Mouse (Mus musculus) layer of hippocampus, postnatal 10 days (tissue): ENCODE measurements at regions not wholly inside any gene's neighbourhood (a gene's known extent, or its start where the extent isn't known, plus 50 kb on each side); places are given as distances from the start of the nearest gene placed in this dataset.

Experiments used
- DNase-seq, 2 experiments: peaks; one replicate each; pipeline ENCODE4 v3.0.0; 2021; ENCODE audit warnings: low spot score in 2 of 2

DNA sequence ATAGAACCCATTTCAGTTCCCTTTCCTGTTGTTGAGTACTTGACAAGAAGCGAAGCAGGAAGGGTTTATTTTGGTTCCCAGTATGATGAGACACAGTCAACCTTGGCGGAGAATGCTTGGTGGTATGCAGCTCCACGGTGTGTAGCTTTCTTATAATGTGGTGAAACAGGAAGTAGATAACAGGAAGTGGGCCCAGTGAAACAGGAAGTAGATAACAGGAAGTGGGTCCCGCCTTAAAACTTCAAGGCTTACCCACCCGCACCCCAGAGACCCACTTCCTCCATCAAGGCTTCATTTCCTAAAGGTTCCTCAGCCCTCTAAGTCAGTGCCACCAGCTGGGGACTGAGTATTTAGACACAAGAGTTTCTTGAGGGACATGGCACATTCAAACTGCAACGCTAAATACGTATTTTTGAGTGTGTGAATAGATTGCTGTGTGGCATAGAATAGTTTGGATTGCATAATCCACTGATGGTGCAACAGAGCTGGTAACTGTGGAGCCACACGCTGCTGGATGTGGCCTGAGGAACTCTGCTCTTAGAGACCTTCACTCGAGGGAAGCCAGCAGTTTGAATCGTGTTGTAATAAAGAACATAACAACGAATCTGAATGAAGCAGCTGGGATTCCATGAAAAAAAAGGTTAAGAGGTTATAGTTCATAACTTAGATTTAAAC lies 190.8 kb downstream of the Npr3 start:
- DNase-seq = no peak

DNA sequence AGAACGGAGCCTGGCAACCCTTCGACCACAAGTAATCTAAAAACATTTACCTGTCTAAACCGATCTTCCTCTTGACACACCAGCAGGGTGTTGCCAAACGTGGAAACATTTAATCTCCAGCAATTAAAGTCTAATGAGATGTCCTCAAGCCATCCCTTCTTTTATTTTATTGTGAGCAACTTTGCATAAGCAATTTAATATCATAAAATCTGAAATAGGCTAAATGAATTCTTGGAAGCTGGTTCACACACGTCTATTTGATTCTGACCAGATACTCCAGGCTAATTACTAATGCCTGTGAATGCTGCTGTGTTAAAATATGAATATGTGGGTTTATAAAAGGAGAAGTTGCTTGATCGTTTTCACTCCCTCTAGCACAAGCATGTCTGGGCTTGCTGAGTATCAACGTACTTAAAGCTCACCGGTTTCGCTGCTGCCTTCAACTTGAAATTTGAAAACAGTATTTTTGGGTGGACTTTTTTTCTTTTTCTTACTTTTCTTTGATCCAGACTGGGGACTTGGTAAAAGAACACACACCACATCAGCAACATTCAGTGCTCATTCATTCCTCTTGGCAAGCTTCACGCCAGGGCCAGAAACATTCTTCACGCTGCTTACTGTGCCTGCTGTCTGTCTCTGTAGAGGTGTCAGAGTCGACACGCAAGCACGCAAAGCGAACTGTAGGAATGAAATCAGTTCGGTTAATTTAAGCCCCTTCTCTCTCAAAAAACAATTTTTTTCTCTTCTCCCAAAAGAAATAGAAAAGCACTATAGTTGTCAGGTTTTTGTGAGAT lies 194.4 kb downstream of the Npr3 start:
- no peak for DNase-seq

DNA sequence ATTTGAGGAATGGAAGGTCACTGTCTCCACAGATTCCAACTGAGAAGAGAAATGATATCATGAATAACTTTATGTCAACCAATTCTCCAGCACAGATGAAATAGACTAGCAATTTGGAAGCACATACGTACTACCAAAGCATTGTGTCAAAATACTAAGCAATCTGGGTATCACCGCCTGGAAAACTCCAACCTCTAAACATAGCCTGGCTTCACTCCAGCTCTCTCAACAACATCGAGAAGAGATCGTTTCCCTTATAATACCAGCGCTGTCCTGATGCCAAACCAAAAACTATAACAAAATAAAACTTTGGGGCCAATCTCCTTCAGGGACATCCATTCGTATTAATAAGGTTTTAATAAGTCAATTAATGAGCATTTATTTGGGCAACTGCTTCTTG lies 205.8 kb downstream of the Npr3 start:
- no peak for DNase-seq

DNA sequence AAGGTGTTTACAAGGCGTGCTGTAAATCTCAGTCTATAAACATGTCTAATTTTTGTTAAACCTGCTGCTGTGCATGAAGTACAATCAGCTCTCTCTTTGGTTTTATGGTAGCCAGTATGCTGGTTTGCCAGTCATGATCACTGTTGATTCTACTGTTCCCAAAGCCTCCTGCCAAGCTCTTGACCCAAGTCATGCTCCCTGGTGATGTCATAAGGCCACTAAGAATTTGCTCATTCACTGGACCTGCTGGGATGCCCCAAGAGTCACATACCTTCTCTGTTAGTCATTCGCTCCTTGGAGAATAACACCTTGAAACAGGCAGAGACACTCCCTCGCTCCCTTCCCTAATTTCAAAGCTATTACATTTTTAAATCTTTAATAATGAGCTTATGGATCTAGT lies 207.2 kb downstream of the Npr3 start:
- DNase-seq = no peak

DNA sequence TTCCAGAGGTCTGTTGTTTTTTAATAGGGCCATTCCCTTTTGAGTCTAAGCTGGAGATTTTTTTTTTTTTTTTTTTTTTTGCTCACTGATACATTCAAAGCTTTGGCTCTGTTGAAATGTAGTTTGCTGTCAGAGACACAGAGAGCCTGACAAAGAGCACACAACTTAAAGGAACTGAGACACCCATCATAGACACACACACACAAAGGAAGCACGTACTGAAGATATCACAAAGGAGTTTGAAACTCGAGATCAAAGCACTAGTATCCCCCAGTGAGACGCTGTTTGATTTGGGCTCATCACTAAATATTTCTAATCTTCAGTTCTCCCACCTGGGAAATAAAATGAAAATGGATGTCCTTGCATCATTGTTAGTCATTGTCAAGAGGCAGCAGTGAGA lies 210.0 kb downstream of the Npr3 start:
- DNase-seq = no peak

DNA sequence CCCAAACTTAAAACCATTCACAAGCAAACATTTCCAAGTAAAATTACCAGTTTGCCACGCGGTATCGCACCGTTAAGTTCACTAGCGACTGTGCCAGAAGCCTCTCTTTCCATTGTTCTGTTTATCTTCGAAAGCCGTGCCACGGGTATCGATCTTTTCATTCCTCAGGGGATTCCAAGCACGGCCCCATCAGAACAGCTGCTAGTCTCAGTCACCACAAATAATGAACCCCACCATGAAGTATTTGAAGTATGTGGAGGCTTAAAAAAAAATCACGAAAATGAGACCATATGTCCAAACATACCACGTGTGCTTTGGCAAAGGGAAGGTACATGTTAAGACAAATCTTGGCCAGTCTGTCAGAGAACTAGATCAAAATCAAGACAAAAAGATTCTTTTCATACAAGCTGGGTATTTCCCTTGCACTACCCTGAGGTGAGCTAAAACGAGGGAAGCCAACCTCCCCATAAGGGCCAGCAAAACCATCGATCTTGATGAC lies 213.3 kb downstream of the Npr3 start:
- DNase-seq = no peak

DNA sequence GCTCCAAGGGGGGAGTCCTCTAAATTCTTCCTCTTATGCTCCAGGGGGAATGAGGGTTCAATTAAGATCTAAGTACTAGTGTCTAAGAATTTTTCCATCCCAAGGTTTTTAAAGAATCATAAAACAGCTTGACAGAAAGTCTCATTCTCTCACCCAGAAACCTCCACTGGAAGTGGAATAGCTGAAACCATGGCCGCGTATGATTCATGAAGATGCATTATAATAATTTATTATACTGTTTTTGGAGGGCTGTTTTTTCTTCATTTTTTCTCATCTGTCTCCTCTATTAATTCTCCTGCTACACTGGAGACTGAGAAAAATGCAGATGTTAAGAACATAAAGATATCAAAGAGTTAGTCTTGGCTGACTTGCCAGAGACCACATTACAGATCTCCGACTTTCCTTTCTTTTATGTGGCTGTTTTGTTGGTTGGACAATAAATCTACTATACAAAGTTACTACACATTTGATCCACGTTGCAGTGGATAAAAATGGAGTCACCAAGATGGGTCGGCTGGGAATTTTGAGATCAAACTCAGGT lies 242.2 kb downstream of the Npr3 start:
- no peak for DNase-seq

DNA sequence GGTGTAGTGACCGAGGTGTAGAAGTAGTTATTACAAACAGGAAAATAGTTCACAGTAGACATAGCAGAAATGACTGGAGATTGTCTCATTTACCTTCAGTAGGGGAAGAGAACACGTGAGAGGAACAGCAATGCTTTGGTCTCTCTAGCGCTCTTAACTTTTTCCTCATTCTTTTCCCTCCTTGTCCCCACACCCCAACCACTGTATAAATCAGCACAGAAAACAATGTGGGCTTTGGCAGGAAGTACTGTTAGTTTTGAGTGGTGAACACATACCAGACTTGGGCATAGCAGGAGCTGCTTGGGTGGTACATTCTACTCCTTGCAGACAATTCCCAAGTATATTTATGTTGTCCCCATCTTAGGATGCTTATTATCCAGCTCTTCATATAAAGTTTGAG lies 251.9 kb downstream of the Npr3 start:
- no peak for DNase-seq

DNA sequence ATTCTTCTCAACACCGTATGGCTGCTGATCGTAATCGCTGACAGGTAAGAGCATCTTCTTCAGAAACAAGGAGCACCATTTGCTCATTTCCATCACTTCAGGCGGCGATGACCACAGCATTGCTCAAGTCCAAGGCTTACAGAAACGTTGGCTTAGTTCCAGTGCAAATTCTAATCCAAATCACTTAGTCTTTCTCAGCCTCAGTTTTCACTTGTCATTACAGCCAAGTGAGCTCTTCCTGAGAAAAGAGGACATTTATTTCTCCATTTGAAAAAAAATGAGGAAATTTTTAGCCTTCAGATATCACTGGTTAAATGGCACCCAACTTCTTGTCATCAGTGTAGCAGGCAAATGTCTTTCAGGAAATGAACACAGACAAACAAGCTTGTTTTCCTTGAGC lies 246.8 kb upstream of the Tars start:
- DNase-seq = no peak

DNA sequence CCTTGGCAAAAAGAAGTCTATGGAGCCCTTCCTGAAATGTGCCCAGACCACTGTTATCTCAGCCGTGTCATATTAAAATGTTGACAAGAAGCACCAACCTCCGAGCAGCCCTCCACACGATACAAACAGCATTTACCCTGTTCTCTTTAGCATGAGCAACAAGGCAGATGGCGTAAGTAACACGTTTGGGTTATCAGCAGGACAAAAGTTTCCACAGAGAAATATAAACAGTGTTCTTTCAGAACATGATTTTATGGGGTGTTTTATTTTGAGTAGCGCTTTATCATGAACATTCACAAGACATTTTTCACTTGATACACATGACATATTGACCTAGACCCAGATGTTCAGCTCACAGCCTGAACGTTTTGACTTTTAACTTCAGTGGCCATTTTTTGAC lies 245.3 kb upstream of the Tars start:
- DNase-seq = no peak

DNA sequence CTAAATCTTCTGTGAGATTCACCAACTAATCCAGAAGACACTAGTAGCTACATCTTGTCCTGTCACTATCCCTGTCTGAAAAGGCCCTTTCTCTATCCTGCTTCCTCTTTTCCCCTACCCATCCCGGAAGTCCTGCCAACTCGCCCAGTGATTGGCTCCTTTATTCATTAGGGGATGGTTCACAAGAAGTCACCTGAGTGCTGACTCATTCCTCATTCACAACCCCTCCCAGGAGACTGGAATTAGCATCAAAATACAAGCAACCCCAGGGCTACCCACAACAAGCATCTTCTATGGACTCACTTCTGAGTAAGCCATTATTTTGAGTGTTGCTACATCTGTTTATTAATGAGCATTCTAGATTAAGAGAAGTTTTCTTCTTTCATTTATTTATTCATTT lies 231.2 kb upstream of the Tars start:
- no peak for DNase-seq

DNA sequence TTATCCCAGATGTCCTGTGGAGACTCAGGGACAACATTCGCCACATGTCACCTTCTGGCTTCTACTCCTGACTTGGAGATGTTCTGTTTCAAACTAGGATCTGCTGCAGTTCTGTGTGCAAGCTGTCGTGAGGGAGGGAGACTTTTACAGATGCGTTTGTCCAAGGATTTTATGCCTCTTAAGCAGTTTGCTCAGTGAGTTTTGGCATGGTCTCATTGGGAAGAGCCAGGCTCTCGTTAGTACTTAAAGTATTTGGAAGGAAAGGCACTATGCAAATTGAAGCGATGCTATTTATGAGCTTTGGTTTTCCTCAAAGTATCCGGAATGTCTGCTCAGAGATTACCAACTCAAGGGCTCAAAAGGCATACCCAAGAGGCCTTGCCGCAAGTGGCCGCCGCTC lies 227.0 kb upstream of the Tars start:
- DNase-seq = no peak

DNA sequence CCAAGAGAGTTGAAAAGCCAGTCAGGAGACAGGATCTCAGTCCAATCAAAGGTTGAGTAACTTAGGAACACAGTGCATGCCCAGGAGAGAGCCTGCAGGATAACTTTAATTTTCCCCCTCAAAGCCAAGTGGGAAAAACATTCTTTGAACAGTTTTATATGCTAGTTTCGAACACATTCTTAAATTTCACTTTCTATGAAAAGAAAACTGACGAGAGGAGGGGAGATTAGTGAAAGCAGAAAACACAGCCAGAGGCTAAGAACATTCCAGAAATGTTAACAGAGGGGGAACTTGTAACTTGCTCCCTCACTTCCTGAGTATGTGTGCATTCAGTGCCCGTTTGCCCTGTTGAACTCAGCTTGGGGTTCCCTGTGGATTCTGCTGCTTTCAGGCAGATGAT lies 213.0 kb upstream of the Tars start:
- no peak for DNase-seq

DNA sequence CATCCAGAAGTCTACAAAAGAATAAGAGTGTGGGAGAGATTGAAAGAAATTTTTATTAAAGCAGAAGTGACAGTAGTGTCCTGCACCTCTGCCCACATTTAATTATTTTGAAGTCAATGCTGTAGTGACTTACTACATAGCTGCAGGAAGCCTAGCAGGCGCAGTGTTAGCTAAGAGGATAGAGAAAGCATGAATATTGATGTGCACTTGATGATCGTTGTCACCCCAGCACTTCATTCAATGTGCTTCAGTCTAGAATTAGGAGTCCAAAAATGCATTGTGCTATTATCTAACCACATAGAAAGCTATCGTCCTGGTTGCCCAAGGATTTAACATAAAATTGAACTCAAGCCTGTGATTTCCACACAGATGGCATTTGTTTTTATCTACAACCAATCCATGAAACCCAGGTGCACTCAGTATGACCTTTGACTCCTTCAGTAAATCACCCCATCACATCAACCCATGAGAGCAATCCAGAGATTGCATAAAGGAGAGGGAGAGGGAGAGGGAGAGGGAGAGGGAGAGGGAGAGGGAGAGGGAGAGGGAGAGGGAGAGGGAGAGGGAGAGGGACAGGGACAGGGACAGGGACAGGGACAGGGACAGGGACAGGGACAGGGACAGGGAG lies 210.7 kb upstream of the Tars start:
- no peak for DNase-seq

DNA sequence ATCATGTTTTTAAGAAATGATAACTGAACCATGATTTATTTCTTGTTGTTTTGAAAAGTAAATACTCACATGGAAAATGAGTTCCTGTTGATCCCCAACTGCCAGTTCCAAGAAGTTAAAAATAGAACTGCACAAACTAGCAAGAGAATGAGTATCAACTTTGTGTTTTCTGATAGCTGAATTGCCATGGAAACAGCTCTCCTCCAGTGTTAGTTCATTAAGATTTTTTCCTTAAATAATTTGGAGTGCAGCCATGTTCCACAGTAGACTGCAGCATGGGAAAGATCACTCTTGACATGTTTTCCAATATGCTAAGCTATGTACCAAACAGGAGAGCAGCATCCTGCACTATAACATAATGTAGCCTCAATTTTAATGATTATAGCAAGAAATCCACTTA lies 208.0 kb upstream of the Tars start:
- no peak for DNase-seq

DNA sequence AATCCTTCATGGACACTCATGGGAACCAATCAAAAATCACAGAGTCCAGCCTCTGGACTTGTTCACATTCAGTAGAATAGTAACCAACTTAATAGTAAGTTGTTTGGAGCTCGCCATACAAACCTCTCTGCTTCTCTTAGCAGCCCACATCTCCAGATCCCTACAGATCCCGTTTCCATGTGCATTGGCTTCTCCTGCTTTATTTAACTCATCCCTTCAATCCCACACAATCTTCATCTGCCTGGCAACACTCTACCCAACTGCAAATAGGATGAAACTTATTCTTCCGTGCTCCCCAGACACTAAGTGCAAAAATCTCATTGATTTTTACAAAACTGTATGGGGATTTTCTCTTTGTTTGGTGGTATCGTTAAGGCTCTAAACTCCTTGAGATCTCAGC lies 206.2 kb upstream of the Tars start:
- DNase-seq = no peak

DNA sequence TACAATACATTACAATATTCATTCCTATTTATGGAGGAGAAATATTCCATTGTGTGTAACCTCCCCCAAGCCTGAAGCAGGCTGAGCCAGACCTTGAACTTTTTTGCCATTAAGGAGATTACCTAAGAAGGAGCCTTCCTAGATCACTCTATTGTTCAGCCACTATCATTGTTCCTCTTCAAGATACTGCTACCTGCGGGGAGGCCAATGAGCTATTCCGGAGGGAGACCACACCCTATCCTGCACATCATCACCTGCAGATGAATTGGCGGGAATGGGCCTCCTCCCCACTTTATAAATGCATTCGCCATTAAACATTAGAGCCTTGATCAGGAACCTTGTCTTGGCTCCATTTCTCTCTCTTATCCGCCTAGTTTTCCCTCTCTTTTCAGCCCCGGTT lies 197.6 kb upstream of the Tars start:
- DNase-seq = no peak

DNA sequence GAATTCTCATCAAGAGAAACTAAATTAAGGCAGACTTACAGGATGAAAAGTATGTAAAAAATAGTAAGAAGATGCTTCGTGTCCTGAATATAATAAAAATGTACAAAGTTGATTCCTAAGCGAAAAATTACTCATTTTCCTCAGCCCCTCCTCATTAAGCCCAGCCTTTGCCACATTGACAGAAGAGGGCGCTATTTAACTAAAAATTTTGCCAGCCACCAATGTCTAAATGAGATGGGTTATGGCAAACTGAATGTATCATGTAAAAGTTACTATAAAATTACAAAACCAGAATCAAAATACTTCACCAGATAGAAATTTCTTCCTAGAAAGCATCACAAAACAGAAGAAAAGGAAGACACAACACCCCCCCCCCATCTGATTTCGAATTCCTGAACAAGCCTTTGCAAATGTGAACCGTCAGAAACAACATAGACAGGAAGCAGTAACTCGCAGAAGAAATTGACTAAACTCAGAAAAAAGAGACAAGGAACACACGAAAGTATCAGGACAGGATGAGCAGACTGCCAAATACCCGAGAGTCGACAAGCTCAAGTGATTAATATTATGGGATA lies 191.2 kb upstream of the Tars start:
- DNase-seq = peak; percentile 32 to 45

DNA sequence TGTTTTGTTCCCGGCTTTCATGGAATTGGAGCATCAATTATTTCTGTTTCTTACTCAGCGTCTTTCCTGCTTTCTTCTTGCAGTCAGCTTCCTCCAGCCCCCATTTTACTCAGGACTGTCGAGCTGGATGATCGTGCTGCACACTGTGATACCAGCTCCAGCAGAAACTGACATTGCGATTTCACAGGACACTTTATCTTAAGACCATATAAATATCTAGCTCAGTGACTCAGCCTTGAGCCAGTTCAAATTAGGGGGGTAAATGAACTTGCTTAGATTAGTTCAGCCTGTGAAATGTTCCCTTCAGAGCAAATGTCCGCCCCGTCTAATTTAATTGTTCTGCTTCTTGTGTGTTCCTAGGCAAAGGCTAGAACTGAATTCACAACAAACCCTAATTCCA lies 190.3 kb upstream of the Tars start:
- DNase-seq = no peak

DNA sequence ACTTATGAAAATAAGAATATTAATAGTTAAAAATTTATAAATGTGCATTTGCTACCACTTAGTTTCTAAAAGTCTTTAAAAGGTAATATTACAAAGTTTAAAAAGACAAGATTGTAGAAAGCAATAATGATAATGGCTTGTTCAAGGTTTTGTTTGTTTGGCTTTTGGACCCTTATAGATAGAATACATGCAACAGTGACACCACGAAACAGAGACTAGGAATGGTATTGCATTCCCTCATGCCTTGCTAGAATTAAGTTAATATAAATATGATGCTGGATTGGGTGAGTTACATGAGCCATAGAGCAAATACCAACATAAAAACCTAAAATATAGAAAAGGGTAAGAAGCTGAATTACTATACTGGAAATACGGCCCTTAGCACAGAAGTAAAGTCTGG lies 186.9 kb upstream of the Tars start:
- DNase-seq = no peak

DNA sequence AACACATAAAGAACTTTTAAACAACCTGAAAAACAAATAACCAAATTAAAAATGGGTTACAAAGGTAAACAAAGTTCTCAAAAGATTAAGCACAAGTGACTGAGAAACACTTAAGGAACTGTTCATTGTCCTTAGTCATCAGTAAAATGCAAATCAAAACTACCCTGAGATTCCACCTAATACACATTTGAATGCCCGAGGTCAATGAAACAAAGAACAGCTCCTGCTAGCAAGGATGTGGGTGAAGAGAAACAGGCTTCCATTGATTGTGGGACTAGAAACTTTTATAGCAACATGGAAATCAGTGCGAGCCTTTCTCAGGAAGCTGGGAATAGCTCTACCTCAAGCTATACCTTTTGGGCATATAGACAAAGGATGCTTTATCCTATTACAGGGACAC lies 184.7 kb upstream of the Tars start:
- DNase-seq = no peak

DNA sequence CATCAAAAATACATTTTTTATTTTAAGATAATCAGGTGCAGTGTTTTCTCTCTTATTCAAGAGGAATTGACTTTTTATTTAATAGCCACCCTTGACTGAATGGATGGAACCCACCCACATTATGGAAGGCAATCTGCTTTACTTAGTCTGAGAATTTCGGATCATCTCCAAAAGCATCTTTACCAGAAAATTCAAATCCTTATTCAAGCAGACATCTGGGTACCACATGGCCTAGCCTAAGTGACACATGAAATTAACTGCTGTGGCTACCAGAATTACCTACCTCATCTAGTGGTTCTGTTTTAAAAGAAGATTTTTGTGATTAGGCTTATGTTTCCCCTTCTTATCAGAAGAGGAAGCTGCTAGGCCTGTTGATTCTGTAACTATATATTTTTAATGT lies 178.9 kb upstream of the Tars start:
- DNase-seq = no peak
